ENCODE assay signal across 8 mouse cellular contexts in the genomic region with DNA sequence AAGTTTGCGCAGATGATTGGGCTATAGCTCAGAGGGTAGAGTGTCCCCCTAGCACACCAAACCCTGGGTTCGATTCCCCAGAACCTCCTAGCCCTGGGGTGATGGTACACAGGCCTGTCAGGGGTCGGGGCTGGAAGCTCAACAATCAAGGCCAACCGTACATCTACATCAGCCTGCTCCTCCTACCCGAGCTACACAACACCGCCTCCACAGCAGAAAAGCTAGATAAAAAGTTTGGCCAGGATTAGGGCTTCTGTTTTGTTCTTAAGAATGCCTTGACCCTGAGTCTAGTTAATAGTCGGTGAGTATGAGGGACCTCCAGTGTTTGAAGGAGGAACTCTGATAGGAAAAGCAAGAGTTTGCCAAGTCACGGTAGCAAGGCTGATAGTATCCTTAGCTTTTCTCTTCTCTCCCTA. TPM values are rescaled to one million over a fixed set of nuclear protein-coding genes. Genes with fewer than 3 reads are reported as not detected.
A peak's percentile ranks its signal among the peaks of the same experiment; 100 is the strongest.
DNase-seq lines count a peak whose midpoint lies in the region; ATAC-seq and TF ChIP-seq lines count a peak whose summit lies in the region.

No protein-coding gene starts in this region.

- H3K4me1 ChIP-seq in neural tube, embryonic 11.5 days (ENCODE audit: control insufficient read depth, insufficient read depth, low read length), result peaks cover 9% of the 10 kb centered on the region
- 0 out of 2 replicates have a peak, but pooled peaks cover 5% of the 10 kb centered on the region for H3K4me1 ChIP-seq in intestine, postnatal 0 days (replicated peaks; ENCODE audit: control insufficient read depth, insufficient read depth, low read length)
- H3K4me1 ChIP-seq in small intestine, adult 2 months (ENCODE audit: control insufficient read depth, insufficient read depth, insufficient read length, low read length), result peaks cover 6% of the 10 kb centered on the region

- ATAC-seq in neural tube, embryonic 11.5 days (ENCODE audit: insufficient read depth, low FRiP score, low TSS enrichment), result peak; percentile 7; the same call in 1 of the 2 replicates
- peak; percentile 15; the same call in 1 of the 2 replicates for ATAC-seq in intestine, postnatal 0 days

- WGBS in neural tube, embryonic 11.5 days, result 45% methylated on average over 8 of the region's 8 CpGs
- WGBS in intestine, postnatal 0 days, result 11% methylated on average over 8 of the region's 8 CpGs
- WGBS in small intestine, adult 2 months, result 6% methylated on average over 8 of the region's 8 CpGs

- no peaks in the 10 kb centered on the region for H3K27me3 ChIP-seq in neural tube, embryonic 11.5 days (ENCODE audit: control insufficient read depth, insufficient read depth, low read length)
- H3K27me3 ChIP-seq in intestine, postnatal 0 days (replicated peaks; ENCODE audit: control insufficient read depth, insufficient read depth, low read length), result no peaks in the 10 kb centered on the region
- H3K27me3 ChIP-seq in small intestine, adult 2 months (ENCODE audit: control insufficient read depth, insufficient read depth, low read length), result no peaks in the 10 kb centered on the region

- TF ChIP-seq CTCF in intestine, postnatal 0 days (IDR thresholded peaks at IDR 0.05; ENCODE audit: low read depth), result no peak
- no peak for TF ChIP-seq CTCF in small intestine, adult 2 months (IDR thresholded peaks at IDR 0.05; ENCODE audit: extremely low read depth, insufficient read length, insufficient replicate concordance, low read depth, low read length)

- H3K4me2 ChIP-seq in neural tube, embryonic 11.5 days (ENCODE audit: low read depth), result peak overlapping the region; percentile 81
- peak overlapping the region; percentile 80 for H3K4me2 ChIP-seq in intestine, postnatal 0 days (replicated peaks; ENCODE audit: low read depth)

- peaks cover 6% of the 10 kb centered on the region; the same call in 1 of the 2 replicates for H3K36me3 ChIP-seq in neural tube, embryonic 11.5 days (ENCODE audit: control insufficient read depth, insufficient read depth, low read length)
- peaks cover 18% of the 10 kb centered on the region for H3K36me3 ChIP-seq in intestine, postnatal 0 days (ENCODE audit: control insufficient read depth, insufficient read depth)
- H3K36me3 ChIP-seq in small intestine, adult 2 months (ENCODE audit: control insufficient read depth, insufficient read depth, low read length), result peaks cover 13% of the 10 kb centered on the region

- peak overlapping the region; percentile 85 for H3K4me3 ChIP-seq in neural tube, embryonic 11.5 days (ENCODE audit: low read depth, low read length)
- H3K4me3 ChIP-seq in intestine, postnatal 0 days (ENCODE audit: low read depth, low read length), result peak overlapping the region; percentile 92
- peak overlapping the region; percentile 97 for H3K4me3 ChIP-seq in small intestine, adult 2 months (ENCODE audit: low read depth, low read length)

- TF ChIP-seq POLR2A in small intestine, adult 2 months (IDR thresholded peaks at IDR 0.05; ENCODE audit: low read depth, low read length), result no peak

- no peaks in the 10 kb centered on the region for H3K9me3 ChIP-seq in neural tube, embryonic 11.5 days (ENCODE audit: control insufficient read depth, low read length)
- H3K9me3 ChIP-seq in intestine, postnatal 0 days (ENCODE audit: control insufficient read depth), result no peaks in the 10 kb centered on the region

- no peak overlapping the region for H3K27ac ChIP-seq in neural tube, embryonic 11.5 days (ENCODE audit: low read depth, low read length)
- 0 out of 2 replicates have a peak overlapping the region, but pooled peaks have one; percentile 93 for H3K27ac ChIP-seq in intestine, postnatal 0 days (ENCODE audit: low read depth, low read length)
- H3K27ac ChIP-seq in small intestine, adult 2 months (ENCODE audit: insufficient read depth, low read depth, low read length), result no peak overlapping the region

- DNase-seq in adrenal gland, postnatal 14 days, result peak; percentile 54
- no peak for DNase-seq in adrenal gland, adult 2 months
- DNase-seq in neural tube, embryonic 11.5 days (ENCODE audit: low spot score), result no peak
- DNase-seq in neural tube, embryonic 10.5 days (ENCODE audit: extremely low spot score, low spot score), result no peak
- no peak for DNase-seq in retina, embryonic 14.5 days (ENCODE audit: low spot score)
- DNase-seq in layer of hippocampus, adult 18-20 months (ENCODE audit: low spot score in 2 of 2), result no peak

- peak overlapping the region; percentile 94 for H3K9ac ChIP-seq in neural tube, embryonic 11.5 days (ENCODE audit: low read length)
- peak overlapping the region; percentile 89 for H3K9ac ChIP-seq in intestine, postnatal 0 days (ENCODE audit: low read depth, low read length)

RNA-seq across cellular contexts. Expression of gene Trrap, which starts 1.5 kb away (rescaled TPM):
- total RNA-seq in adrenal gland, postnatal 14 days (2021), result 91.2 and 98.3 TPM in 2 replicates
- total RNA-seq in adrenal gland, adult 2 months (2021), result 10 to 100 TPM; 65.9 to 92.4 TPM
- 80.0 and 80.6 TPM in 2 replicates for polyA plus RNA-seq in adrenal gland, adult 2 months (2012; rRNA removed)
- polyA plus RNA-seq in neural tube, embryonic 11.5 days (2014; fragmentation: Nextera tagmentation; extraction: Ambion mirVana), result 96.8 and 99.2 TPM in 2 replicates
- 20.0 and 24.3 TPM in 2 replicates for polyA plus RNA-seq in intestine, postnatal 0 days (2015; fragmentation: Nextera tagmentation; extraction: Ambion mirVana)
- polyA plus RNA-seq in small intestine, adult 2 months (2012; rRNA removed), result 27.9 and 60.3 TPM in 2 replicates
- total RNA-seq in layer of hippocampus, adult 18-20 months (2021), result 100 to 1,000 TPM; 156 TPM

RNA-seq across cellular contexts. Expression of gene Tmem130, which starts 7.5 kb away (rescaled TPM):
- total RNA-seq in adrenal gland, postnatal 14 days (2021), result 30.5 and 34.5 TPM in 2 replicates
- 10 to 100 TPM; 30.5 to 48.0 TPM for total RNA-seq in adrenal gland, adult 2 months (2021)
- polyA plus RNA-seq in adrenal gland, adult 2 months (2012; rRNA removed), result 17.9 and 24.0 TPM in 2 replicates
- 18.4 and 19.6 TPM in 2 replicates for polyA plus RNA-seq in neural tube, embryonic 11.5 days (2014; fragmentation: Nextera tagmentation; extraction: Ambion mirVana)
- 2.4 and 2.9 TPM in 2 replicates for polyA plus RNA-seq in intestine, postnatal 0 days (2015; fragmentation: Nextera tagmentation; extraction: Ambion mirVana)
- 0.50 and 0.99 TPM in 2 replicates for polyA plus RNA-seq in small intestine, adult 2 months (2012; rRNA removed)
- 100 to 1,000 TPM; 138 to 156 TPM for total RNA-seq in layer of hippocampus, adult 18-20 months (2021)
